Mouse (Mus musculus): ENCODE results near the gene AI413582. TPM values are rescaled to one million over a fixed set of nuclear protein-coding genes. Genes with fewer than 3 reads are reported as not detected.

AI413582 gene
- total RNA-seq, 2 experiments from 2014 or later, result 85.5 to 94.2 TPM

- peak in 1 of 2 experiments; percentile 52 for DNase-seq (ENCODE audit: low spot score in 2 of 2)
- intact Hi-C loops (cut with DNase I), result no loop called here
Measured at GRCm38 (mm10) chr17:27580392-27581068, 15.0 kb upstream of the AI413582 start.

GRCm38 (mm10) chr17:27579816-27580215, 14.3 kb upstream of the AI413582 start:
- no peak for DNase-seq (ENCODE audit: low spot score in 2 of 2)
- intact Hi-C loops (cut with DNase I), result no loop called here

- intact Hi-C loops (cut with DNase I), result no loop called here
- DNase-seq (ENCODE audit: low spot score in 2 of 2), result no peak
Measured at GRCm38 (mm10) chr17:27578487-27578886, 12.9 kb upstream of the AI413582 start.

DNA sequence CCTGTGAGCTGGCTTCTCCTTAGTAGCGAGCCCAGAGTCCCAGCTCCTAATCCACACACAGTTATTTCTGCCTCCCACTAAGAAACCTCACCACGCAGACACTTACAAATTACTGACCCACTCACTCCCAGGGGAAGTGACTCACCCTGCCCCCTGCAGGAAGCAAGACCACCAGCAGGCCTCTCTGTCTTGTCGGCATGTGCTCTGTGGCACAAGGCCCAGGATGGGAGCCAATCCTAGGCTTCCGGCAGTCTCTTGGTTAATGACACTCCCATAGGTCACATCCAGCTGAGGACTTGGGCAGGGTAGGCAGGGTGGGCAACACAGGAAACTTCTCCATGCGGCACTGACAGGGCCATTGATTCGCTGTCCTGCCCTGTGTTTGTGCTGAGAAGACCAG, 11.9 kb upstream of the AI413582 start:
- intact Hi-C loops (cut with DNase I), result no loop called here

GRCm38 (mm10) chr17:27576056-27576455, 10.5 kb upstream of the AI413582 start:
- DNase-seq (ENCODE audit: low spot score in 2 of 2), result no peak
- intact Hi-C loops (cut with DNase I), result no loop called here

More for the DNA sequence above, 11.9 kb upstream of the AI413582 start:
- DNase-seq (ENCODE audit: low spot score in 2 of 2), result no peak

- DNase-seq (ENCODE audit: low spot score in 2 of 2), result no peak
- intact Hi-C loops (cut with DNase I), result no loop called here
Measured at GRCm38 (mm10) chr17:27575116-27575776, 9.7 kb upstream of the AI413582 start.

- intact Hi-C loops (cut with DNase I), result no loop called here
- peak in 1 of 2 experiments; percentile 75 for DNase-seq (ENCODE audit: low spot score in 2 of 2)
Measured at GRCm38 (mm10) chr17:27574470-27575115, 9.0 kb upstream of the AI413582 start.

DNA sequence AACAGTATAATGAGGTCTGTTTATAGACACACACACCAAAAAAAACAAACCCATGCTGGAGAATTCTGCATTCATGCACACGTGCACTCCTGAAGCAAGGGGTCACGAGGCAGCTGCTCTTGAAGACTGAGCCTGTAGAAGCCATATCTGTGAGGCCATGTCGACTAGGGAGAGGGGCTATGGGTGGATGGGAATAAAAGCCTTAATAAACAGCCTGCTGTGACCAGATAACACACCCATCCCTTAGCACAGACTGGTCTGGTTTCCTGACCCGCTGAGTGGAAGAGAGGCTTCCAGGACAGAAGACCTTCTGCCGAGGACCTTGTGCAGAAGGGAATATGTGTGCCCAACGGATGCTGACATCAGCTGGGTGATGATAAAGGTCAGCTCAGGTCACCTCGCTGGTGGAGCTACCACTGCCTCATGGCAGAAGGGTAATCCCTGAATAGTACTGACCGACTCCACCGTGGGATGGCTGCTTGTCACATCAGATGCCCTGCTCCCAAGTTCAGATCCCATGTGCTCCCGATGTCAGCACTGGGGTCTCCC, 8.3 kb upstream of the AI413582 start:
- DNase-seq (ENCODE audit: low spot score in 2 of 2), result no peak
- intact Hi-C loops (cut with DNase I), result no loop called here

DNA sequence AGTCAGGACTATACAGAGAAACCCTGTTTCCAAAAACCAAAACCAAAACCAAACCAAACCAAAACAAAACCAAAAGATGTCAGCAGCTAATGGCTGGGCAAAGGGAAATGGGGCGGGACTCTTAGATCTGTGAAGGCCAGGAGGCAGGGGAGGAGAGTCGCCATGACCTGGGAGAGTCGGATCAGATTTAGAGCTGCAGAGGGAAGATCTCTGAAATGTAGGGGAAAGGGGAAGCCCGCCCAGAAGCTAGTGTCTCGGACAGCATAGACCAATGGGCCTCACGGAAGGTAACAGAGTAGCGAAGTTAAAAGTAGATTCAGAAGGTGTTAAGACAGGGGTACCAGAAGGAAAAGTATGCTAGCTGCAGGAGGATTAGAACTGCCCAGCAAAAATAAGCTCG, 5.8 kb upstream of the AI413582 start:
- no peak for DNase-seq (ENCODE audit: low spot score in 2 of 2)
- intact Hi-C loops (cut with DNase I), result no loop called here

GRCm38 (mm10) chr17:27568228-27568627, 2.7 kb upstream of the AI413582 start:
- intact Hi-C loops (cut with DNase I), result no loop called here
- DNase-seq (ENCODE audit: low spot score in 2 of 2), result no peak

GRCm38 (mm10) chr17:27565942-27566267, 349 bp upstream of the AI413582 start:
- no peak for DNase-seq (ENCODE audit: low spot score in 2 of 2)
- intact Hi-C loops (cut with DNase I), result loop anchor here (2.0 kb wide), 2 partner anchors 57 to 69 kb away; partner anchors contain the start of genes Nudt3 and RPS10-NUDT3

DNA sequence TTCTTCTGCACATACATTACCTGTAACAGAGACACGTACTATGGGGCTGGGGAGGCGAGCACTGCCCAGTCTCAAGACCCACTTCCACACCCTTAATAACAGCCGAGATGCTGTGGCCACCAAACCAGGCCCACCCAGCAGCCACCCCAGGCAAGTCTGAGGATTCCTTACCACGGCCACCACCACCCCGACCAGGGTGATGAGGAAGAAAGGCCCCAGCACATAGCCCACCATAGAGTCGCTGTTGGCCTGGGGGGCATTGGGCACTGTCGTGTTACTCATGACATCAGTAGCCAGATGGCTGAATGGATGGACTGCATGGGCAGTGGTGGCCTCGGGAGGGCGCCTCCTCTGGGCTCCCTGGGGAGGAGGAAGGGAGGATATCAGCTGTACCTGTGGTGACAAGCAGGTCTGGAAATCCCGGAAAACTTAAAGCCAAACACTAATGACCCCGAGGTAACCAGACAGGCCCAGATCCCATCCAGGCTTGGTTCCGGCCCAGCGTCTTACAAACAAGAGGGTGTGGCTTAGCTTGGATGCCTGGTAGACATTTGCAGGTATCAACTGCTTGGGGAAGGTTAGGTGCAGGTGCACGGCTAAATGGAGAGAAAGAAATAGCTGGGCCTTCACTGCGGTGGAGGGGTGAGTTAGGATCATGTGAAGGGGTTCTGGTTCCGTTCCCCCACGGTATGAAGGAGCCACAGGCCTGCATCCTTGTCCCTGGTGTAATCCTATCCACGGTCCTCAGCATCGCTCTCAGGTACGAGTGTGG, 979 bp downstream of the AI413582 start:
- DNase-seq (ENCODE audit: low spot score in 2 of 2), result no peak
- intact Hi-C loops (cut with DNase I), result loop anchor here (2.0 kb wide), 2 partner anchors 58 to 70 kb away; partner anchors contain the start of genes Nudt3 and RPS10-NUDT3

GRCm38 (mm10) chr17:27563771-27564244, 1.7 kb downstream of the AI413582 start:
- intact Hi-C loops (cut with DNase I), result loop anchor here (2.0 kb wide), 2 partner anchors 59 to 71 kb away; partner anchors contain the start of genes Nudt3 and RPS10-NUDT3
- DNase-seq (ENCODE audit: low spot score in 2 of 2), result no peak

DNA sequence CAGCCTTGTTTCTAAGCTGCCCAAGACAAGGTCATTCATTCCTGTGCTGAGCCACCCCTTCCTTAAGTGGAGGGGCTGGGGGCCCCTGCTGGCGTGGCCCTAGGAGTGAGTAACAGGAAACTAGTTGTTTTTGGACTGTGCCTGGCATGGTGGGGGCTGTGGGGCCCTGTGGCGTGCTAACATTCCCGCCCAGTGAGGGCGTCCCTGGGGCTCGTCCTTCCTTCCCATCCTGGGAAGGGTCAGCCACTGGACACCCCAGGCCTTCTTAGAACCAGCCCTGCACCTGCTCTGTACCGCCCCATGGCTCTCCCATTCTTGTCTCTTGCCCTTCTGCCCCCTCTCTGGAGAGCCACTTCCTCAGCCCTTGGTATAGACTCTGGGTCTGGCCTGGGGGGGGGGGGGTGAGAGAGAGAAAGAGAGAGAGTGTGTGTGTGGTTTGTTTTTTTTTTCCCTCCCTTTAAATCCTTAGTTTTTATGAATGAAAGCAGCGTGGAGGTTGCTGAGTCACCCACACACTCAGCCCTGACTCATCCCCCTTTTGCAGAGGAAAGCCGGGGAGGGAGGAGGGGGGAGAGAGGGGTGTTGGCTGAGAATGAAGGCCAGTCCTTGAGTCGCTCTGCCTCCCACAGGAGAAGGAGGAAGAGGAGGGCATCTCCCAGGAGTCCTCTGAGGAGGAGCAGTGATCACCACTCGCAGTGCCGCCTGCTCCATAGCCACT, 3.6 kb downstream of the AI413582 start:
- intact Hi-C loops (cut with DNase I), result no loop called here
- DNase-seq (ENCODE audit: low spot score in 2 of 2), result peak; percentile 66 to 70

GRCm38 (mm10) chr17:27560926-27561480, 4.6 kb downstream of the AI413582 start:
- intact Hi-C loops (cut with DNase I), result no loop called here
- DNase-seq (ENCODE audit: low spot score in 2 of 2), result no peak

GRCm38 (mm10) chr17:27559596-27559995, 6.0 kb downstream of the AI413582 start:
- DNase-seq (ENCODE audit: low spot score in 2 of 2), result no peak
- intact Hi-C loops (cut with DNase I), result no loop called here

- intact Hi-C loops (cut with DNase I), result no loop called here
- DNase-seq (ENCODE audit: low spot score in 2 of 2), result no peak
Measured at GRCm38 (mm10) chr17:27558845-27559244, 6.7 kb downstream of the AI413582 start.

DNA sequence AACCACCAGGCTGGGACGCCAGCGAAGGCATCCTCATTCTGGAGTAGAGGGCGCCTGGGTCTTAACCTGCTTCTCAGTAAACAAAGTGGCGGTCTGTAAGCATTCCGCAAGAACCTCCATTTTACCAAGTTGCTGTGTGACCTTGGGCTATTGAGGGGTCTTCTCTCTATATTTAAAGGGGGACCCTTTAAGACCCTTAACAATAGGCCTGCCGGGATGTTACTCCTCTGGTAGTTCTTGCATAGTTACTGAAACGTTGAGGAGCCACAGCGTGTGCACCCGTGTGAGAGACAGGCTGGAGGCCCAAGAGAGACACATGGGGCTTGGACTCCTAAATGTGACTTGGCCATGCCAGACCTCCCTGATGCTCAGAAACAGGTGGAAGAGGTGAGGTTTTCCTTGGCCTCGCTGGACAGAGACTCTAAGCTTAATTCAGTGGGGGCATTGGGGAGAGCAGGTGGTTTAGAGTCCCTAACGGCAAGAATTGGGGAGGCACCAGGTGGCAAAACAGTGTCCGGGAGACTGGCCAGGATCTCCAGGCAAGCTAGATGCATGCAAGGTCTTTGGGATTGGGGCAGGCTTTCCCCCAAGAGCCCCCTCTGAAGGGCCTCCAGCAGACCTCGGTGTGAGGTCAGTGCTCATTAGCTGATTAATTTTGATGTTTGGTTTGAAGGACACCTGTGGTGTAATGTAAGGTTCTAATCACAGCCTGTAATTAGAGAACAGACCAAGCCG, 7.5 kb downstream of the AI413582 start:
- no peak for DNase-seq (ENCODE audit: low spot score in 2 of 2)
- intact Hi-C loops (cut with DNase I), result no loop called here

All from left cerebral cortex, postnatal 36 days (tissue).